16 mouse cellular contexts compared by ENCODE assay signal in the genomic region with DNA sequence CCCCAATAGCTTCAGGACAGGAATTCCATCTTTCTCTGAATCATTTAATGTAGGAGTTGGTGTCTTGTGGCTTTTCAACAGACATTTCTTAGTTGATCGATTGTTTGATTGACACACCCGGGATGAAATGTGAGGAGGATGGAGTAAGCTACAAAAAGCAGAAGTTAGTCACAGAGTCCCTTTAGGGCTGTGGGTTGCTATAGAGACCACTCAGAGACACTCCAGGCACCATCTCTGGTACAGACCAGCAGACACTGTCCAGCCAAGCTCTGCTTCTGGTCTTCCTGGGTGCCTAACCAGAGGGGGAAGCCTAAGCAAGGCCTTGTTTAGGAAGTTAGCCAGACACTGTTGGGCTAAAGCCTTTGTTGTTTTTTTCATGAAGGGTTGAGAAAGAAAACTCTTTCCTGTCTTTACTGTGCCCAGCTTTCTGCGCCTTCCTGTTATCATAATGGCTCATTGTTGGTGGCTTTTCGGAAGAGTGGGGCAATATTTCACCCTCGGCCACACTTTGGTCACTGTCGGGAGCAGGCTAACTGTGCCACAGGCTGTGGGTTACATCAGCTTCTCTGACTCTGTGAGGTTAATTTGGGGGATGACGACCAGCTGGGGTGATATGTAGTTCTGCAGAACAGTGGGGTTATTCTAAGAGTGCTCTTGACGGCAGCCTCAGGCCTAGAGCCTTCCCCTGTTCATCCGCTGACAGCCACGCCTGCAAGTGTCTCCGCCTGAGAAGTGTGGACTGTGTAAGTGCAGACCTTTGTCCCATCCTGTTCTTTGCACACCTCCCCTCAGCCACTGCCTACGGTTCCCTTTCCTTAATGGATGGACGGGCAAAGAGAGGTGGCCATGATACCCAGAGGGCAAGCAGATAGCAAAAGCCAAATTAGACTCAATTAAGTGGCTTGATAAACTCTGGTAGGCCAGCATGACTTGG. TPM values are rescaled to one million over a fixed set of nuclear protein-coding genes. Genes with fewer than 3 reads are reported as not detected.
DNase-seq lines count a peak whose midpoint lies in the region; ATAC-seq and TF ChIP-seq lines count a peak whose summit lies in the region.
"Had no signal": no experiment of that assay in that cellular context is flagged by ENCODE, and none has a peak within 500 bp of the region (broad histone marks: within the 10 kb centered on the region; RNA-seq: fewer than 3 reads in every experiment).

No protein-coding gene starts in this region.

- H3K9ac ChIP-seq in heart, embryonic 12.5 days = no peak overlapping the region
- no peak overlapping the region for H3K9ac ChIP-seq in MEL (ENCODE audit: control insufficient read depth, low read depth, low read length, poor library complexity, severe bottlenecking)
- H3K9ac ChIP-seq in intestine, postnatal 0 days (ENCODE audit: low read depth, low read length) = no peak overlapping the region
- H3K9ac ChIP-seq in forebrain, embryonic 13.5 days = no peak overlapping the region
- H3K9ac ChIP-seq: forebrain, embryonic 12.5 days; liver, embryonic 14.5 days; midbrain, embryonic 15.5 days; neural tube, embryonic 13.5 days had no signal

- TF ChIP-seq POLR2A in MEL (IDR thresholded peaks at IDR 0.05; ENCODE audit: control insufficient read depth in 1 of 2, insufficient read depth in 1 of 2, low read depth in 1 of 2, low read length in 2 of 2, poor library complexity in 1 of 2) = no peak

- TF ChIP-seq EP300 in MEL (IDR thresholded peaks at IDR 0.05; ENCODE audit: low read depth in 1 of 2, low read length in 2 of 2) = no peak

- no peaks in the 10 kb centered on the region for H3K9me3 ChIP-seq in heart, embryonic 10.5 days
- peaks cover 3% of the 10 kb centered on the region; the same call in 1 of the 2 replicates for H3K9me3 ChIP-seq in heart, embryonic 12.5 days (replicated peaks)
- H3K9me3 ChIP-seq in MEL (replicated peaks; ENCODE audit: insufficient read depth, low read length) = no peaks in the 10 kb centered on the region
- H3K9me3 ChIP-seq in intestine, postnatal 0 days (ENCODE audit: control insufficient read depth) = no peaks in the 10 kb centered on the region
- no peaks in the 10 kb centered on the region for H3K9me3 ChIP-seq in forebrain, embryonic 13.5 days (replicated peaks)
- H3K9me3 ChIP-seq: forebrain, embryonic 12.5 days; midbrain, embryonic 15.5 days; neural tube, embryonic 13.5 days had no signal

- H3K4me1 ChIP-seq in heart, embryonic 10.5 days = peaks cover 15% of the 10 kb centered on the region; the same call in 1 of the 2 replicates
- peaks cover 11% of the 10 kb centered on the region for H3K4me1 ChIP-seq in heart, embryonic 12.5 days (replicated peaks)
- no peaks in the 10 kb centered on the region for H3K4me1 ChIP-seq in MEL (ENCODE audit: control insufficient read depth in 1 of 2, insufficient read depth in 2 of 2, low read length in 2 of 2)
- peaks cover 10% of the 10 kb centered on the region; the same call in 1 of the 2 replicates for H3K4me1 ChIP-seq in intestine, postnatal 0 days (replicated peaks; ENCODE audit: control insufficient read depth, insufficient read depth, low read length)
- no peaks in the 10 kb centered on the region for H3K4me1 ChIP-seq in forebrain, embryonic 13.5 days
- H3K4me1 ChIP-seq: forebrain, embryonic 12.5 days; midbrain, embryonic 15.5 days; neural tube, embryonic 13.5 days had no signal

- H3K36me3 ChIP-seq in heart, embryonic 10.5 days = no peaks in the 10 kb centered on the region
- no peaks in the 10 kb centered on the region for H3K36me3 ChIP-seq in heart, embryonic 12.5 days
- H3K36me3 ChIP-seq in MEL (ENCODE audit: control insufficient read depth in 1 of 2, insufficient read depth in 2 of 2, low read length in 2 of 2) = no peaks in the 10 kb centered on the region
- H3K36me3 ChIP-seq in intestine, postnatal 0 days (ENCODE audit: control insufficient read depth, insufficient read depth) = no peaks in the 10 kb centered on the region
- no peaks in the 10 kb centered on the region for H3K36me3 ChIP-seq in forebrain, embryonic 13.5 days (ENCODE audit: poor library complexity, severe bottlenecking)
- H3K36me3 ChIP-seq: forebrain, embryonic 12.5 days; midbrain, embryonic 15.5 days; neural tube, embryonic 13.5 days had no signal

- H3K27me3 ChIP-seq in heart, embryonic 10.5 days (ENCODE audit: insufficient read depth, poor library complexity, severe bottlenecking) = peaks cover 62% of the 10 kb centered on the region
- peaks cover 60% of the 10 kb centered on the region for H3K27me3 ChIP-seq in heart, embryonic 12.5 days (replicated peaks)
- H3K27me3 ChIP-seq in MEL (ENCODE audit: control insufficient read depth in 1 of 2, insufficient read depth in 2 of 2, low read length in 2 of 2) = no peaks in the 10 kb centered on the region; a peak in 1 of 4 replicates
- no peaks in the 10 kb centered on the region for H3K27me3 ChIP-seq in intestine, postnatal 0 days (replicated peaks; ENCODE audit: control insufficient read depth, insufficient read depth, low read length)
- no peaks in the 10 kb centered on the region for H3K27me3 ChIP-seq in forebrain, embryonic 13.5 days
- H3K27me3 ChIP-seq: forebrain, embryonic 12.5 days; midbrain, embryonic 15.5 days; neural tube, embryonic 13.5 days had no signal

- 0 out of 2 replicates have a peak overlapping the region, but pooled peaks have one; percentile 3 for H3K27ac ChIP-seq in heart, embryonic 10.5 days
- H3K27ac ChIP-seq in heart, embryonic 12.5 days (ENCODE audit: poor library complexity, severe bottlenecking) = no peak overlapping the region
- no peak overlapping the region for H3K27ac ChIP-seq in MEL (ENCODE audit: control insufficient read depth, low read depth, low read length)
- no peak overlapping the region for H3K27ac ChIP-seq in intestine, postnatal 0 days (ENCODE audit: low read depth, low read length)
- no peak overlapping the region for H3K27ac ChIP-seq in forebrain, embryonic 13.5 days
- H3K27ac ChIP-seq: forebrain, embryonic 12.5 days; kidney, postnatal 0 days; liver, embryonic 14.5 days; midbrain, embryonic 15.5 days; neural tube, embryonic 13.5 days had no signal

- ATAC-seq in heart, embryonic 12.5 days (ENCODE audit: insufficient number of reproducible peaks, low FRiP score) = no peak
- peak; percentile 58; the same call in 1 of the 2 replicates for ATAC-seq in intestine, postnatal 0 days
- peak; percentile 94 for ATAC-seq in megakaryocyte progenitor cell, adult 5-6 weeks (replicated peaks; ENCODE audit: poor library complexity)
- no peak for ATAC-seq in forebrain, embryonic 13.5 days
- ATAC-seq: inflammation-experienced regulatory T-cells, adult 6 months; midbrain, embryonic 15.5 days had no signal

- H3K4me3 ChIP-seq in heart, embryonic 10.5 days = no peak overlapping the region
- H3K4me3 ChIP-seq in heart, embryonic 12.5 days = no peak overlapping the region
- H3K4me3 ChIP-seq in MEL (ENCODE audit: control insufficient read depth in 1 of 2, insufficient read depth in 1 of 2, low read depth in 2 of 2, low read length in 2 of 2) = no peak overlapping the region
- H3K4me3 ChIP-seq in intestine, postnatal 0 days (ENCODE audit: low read depth, low read length) = no peak overlapping the region
- H3K4me3 ChIP-seq in forebrain, embryonic 13.5 days = no peak overlapping the region
- H3K4me3 ChIP-seq: forebrain, embryonic 12.5 days; midbrain, embryonic 15.5 days; neural tube, embryonic 13.5 days had no signal

- TF ChIP-seq RAD21 in MEL (IDR thresholded peaks at IDR 0.05; ENCODE audit: low read depth, low read length) = no peak

- TF ChIP-seq CTCF in MEL (IDR thresholded peaks at IDR 0.05 in 2 of 3, conservative IDR thresholded peaks at IDR 0.05 in 1 of 3; ENCODE audit: control insufficient read depth in 1 of 3, insufficient read depth in 1 of 3, low read depth in 2 of 3, low read length in 3 of 3, poor library complexity in 1 of 3, severe bottlenecking in 1 of 3) = no peak
- no peak for TF ChIP-seq CTCF in intestine, postnatal 0 days (IDR thresholded peaks at IDR 0.05; ENCODE audit: low read depth)

- H3K4me2 ChIP-seq in heart, embryonic 12.5 days = no peak overlapping the region
- H3K4me2 ChIP-seq in intestine, postnatal 0 days (replicated peaks; ENCODE audit: low read depth) = no peak overlapping the region
- H3K4me2 ChIP-seq in forebrain, embryonic 13.5 days = no peak overlapping the region
- H3K4me2 ChIP-seq: forebrain, embryonic 12.5 days; midbrain, embryonic 15.5 days; neural tube, embryonic 13.5 days had no signal

- no peak for DNase-seq in heart, embryonic 10.5 days (ENCODE audit: low spot score)
- peak; percentile 4 for DNase-seq in MEL (ENCODE audit: low read depth, low spot score)
- DNase-seq in cerebellum, adult 9-11 months = no peak
- no peak for DNase-seq in urinary bladder, adult 18-20 months (ENCODE audit: low spot score in 2 of 2)
- DNase-seq: adrenal gland, postnatal 25 days; heart, adult 11 months had no signal

- 53% methylated on average over 13 of the region's 13 CpGs for WGBS in heart, embryonic 10.5 days
- 53% methylated on average over 13 of the region's 13 CpGs for WGBS in heart, embryonic 12.5 days
- WGBS in intestine, postnatal 0 days = 54% methylated on average over 13 of the region's 13 CpGs
- 86% methylated on average over 13 of the region's 13 CpGs for WGBS in forebrain, embryonic 13.5 days

- no peaks in the 10 kb centered on the region for H3K79me2 ChIP-seq in MEL (ENCODE audit: control insufficient read depth, insufficient read depth, low read length, poor library complexity)

TF ChIP-seq in MEL, 35 proteins besides CTCF, POLR2A, EP300 and RAD21 (continues in another document):
- no peak for TF ChIP-seq BHLHE40 (IDR thresholded peaks at IDR 0.05; ENCODE audit: borderline replicate concordance, low read depth, low read length)
- no peak for TF ChIP-seq ZKSCAN1 (IDR thresholded peaks at IDR 0.05; ENCODE audit: low read depth, low read length)
- TF ChIP-seq ZNF384 (IDR thresholded peaks at IDR 0.05; ENCODE audit: low read depth, low read length) = no peak
- TF ChIP-seq E2F4 (IDR thresholded peaks at IDR 0.05; ENCODE audit: borderline replicate concordance, low read depth, low read length) = no peak
- TF ChIP-seq KAT2A (conservative IDR thresholded peaks at IDR 0.05; ENCODE audit: low read depth, low read length) = no peak
- TF ChIP-seq ELF1 (IDR thresholded peaks at IDR 0.05; ENCODE audit: low read depth, low read length) = no peak
- no peak for TF ChIP-seq ZMIZ1 (IDR thresholded peaks at IDR 0.05; ENCODE audit: low read depth, low read length)
- TF ChIP-seq CHD2 (IDR thresholded peaks at IDR 0.05; ENCODE audit: low read length) = no peak

RNA-seq across cellular contexts. Expression of gene Bcar3, which starts 46.5 kb away (rescaled TPM):
- polyA plus RNA-seq in heart, embryonic 10.5 days (2016; fragmentation: Nextera tagmentation; extraction: Ambion mirVana) = 7.8 and 17.0 TPM in 2 replicates
- 6.0 and 7.3 TPM in 2 replicates for polyA plus RNA-seq in heart, embryonic 12.5 days (2016; fragmentation: Nextera tagmentation; extraction: Ambion mirVana)
- not detected in 2 replicates for total RNA-seq in MEL (2012; rRNA removed)
- not detected for polyA plus RNA-seq in MEL (2012; ENCODE audit: insufficient read depth in 1 of 2, insufficient read length in 2 of 2, low read depth in 1 of 2, low replicate concordance in 2 of 2, missing spikeins in 1 of 2)
- 33.5 and 33.8 TPM in 2 replicates for polyA plus RNA-seq in intestine, postnatal 0 days (2015; fragmentation: Nextera tagmentation; extraction: Ambion mirVana)
- 1.0 and 1.6 TPM in 2 replicates for total RNA-seq in megakaryocyte progenitor cell, adult 5-6 weeks (2015)
- total RNA-seq in megakaryocyte progenitor cell, adult 5-6 weeks (2017) = 1.6 and 5.0 TPM in 2 replicates
- polyA plus RNA-seq in forebrain, embryonic 13.5 days (2015; fragmentation: Nextera tagmentation; extraction: Ambion mirVana) = 6.0 and 7.5 TPM in 2 replicates

Comparison
In these comparisons a context has a peak if more than half of its experiments do, and no peak if none do; other contexts are left out.
1. ATAC-seq: peak in intestine, postnatal 0 days (single experiment) and megakaryocyte progenitor cell, adult 5-6 weeks (single experiment); none in heart, embryonic 12.5 days (single experiment) and forebrain, embryonic 13.5 days (single experiment).